Mouse (Mus musculus) c-Kit-positive CD71-positive TER-119-positive erythroid progenitor cells, embryonic 14.5 days (primary cell): Measurements from ENCODE around the gene Car10.

Experiments
- DNase-seq: peaks from one replicate; pipeline ENCODE4 v3.0.0-alpha.2; 2013; ENCODE audit warnings: low spot score

Car10 gene

GRCm38 (mm10) chr11:93097941-93098828, at the start of gene Car10:
Gene Car10, plus strand, starts transcription at chr11:93098028.
- no peak for DNase-seq

- DNase-seq, result no peak
Observed at GRCm38 (mm10) chr11:93065021-93065420, 32.8 kb upstream of the Car10 start.

DNA sequence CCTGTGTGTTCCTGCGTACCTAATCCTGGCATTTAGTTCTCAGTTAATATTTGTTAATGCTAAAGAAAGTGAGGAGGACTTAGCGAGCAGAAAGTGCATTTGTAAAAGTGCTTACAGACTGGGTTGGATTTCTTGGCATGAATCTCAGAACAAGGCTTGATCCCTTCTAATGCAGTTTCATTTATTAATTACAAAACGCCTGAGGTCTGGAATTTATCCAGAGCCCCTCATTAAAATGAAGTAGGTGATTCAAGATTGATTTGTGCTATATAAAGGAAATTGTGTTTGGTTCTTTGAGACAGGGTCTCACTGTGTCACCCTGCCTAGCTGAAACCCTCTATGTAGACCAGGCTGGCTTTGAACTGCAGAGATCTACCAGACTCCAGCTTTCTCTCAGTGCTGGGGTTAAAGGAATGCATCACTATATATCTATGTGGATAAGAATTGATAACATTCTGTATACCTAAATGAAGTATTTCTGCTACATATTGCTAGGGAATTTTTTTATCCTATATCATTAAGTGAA, 32.1 kb upstream of the Car10 start:
- DNase-seq, result no peak

DNA sequence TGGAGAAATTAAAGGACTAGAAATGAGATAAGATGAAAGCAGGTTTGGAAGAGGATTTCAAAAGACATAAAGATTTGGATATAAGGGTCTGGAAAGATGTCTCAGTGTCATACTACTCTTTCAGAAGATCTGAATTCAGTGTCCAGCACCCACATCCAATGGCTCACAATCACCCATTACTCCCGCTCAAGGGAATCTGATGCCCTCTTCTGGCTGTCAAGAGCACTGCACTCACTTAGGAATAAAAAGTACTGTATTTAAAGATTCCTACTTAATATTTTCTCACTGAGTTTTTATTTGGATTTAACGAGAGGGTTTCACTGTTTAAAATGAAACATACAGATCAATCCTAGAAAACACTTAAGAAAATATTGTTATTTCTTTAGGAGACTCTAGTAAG, 2.2 kb upstream of the Car10 start:
- DNase-seq, result no peak

DNA sequence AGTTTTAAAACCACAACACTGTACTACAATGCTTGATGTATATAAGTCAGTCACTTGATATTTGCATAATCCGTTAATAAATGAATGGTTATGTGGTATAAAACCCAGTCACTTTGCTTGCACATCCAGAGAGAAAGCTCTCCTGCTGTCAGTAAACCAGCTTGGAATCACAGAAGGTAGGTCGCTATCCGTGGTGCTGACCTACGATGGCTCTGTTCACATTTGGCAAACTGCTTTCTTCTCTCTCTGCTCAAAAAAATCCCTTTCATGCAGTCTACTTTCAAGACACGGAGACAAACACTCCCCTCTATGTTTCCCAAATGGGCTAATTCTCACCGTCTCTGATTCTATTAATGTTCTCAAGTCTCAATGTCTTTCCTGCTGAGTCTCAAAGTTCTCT, 827 bp upstream of the Car10 start:
- no peak for DNase-seq

DNA sequence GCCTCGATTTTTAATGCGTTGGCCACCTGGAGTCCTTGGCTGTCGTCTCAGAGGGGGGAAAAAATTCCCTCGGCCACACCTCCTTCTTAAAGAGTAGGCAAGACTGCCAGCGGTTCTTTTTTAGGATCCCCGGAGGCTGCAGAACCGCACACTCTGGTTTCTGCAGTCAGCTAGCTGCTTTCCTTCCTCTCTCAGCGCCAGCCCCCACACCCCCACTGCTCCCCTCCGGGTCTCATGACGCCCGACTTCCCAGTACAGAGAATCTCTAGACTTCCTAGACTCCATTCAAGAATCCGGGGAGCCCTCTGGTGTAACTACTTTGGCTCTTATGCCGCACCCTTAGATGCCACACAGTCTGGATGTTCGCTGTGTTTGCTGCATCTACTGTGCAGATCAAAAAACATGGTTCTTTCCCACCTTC, 387 bp upstream of the Car10 start:
- DNase-seq, result no peak

DNA sequence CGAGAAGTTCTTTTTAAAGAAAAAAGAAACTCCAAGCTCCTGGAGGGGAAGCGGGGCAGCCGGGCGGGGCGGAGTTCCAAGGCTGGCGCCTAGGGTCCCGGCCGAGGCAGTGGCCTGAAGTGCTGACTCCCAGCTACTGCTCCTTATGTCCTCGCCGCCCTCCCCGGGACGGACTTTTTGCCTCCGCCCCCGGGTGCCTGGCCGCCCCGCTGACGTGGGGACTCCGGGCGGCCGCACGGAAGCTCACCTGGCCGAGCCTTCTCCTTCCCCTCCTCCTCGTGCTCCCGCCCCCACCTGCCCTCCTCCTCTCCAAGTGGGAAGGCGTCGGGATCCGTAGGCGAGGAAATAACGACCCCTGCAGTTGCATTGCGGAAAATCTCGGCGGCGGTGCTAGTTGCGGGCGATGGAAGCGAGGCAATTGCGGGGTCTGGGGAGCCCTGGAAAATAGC, 1.1 kb downstream of the Car10 start:
- DNase-seq, result no peak

- DNase-seq, result no peak
Observed at GRCm38 (mm10) chr11:93099431-93100370, 1.9 kb downstream of the Car10 start.

DNA sequence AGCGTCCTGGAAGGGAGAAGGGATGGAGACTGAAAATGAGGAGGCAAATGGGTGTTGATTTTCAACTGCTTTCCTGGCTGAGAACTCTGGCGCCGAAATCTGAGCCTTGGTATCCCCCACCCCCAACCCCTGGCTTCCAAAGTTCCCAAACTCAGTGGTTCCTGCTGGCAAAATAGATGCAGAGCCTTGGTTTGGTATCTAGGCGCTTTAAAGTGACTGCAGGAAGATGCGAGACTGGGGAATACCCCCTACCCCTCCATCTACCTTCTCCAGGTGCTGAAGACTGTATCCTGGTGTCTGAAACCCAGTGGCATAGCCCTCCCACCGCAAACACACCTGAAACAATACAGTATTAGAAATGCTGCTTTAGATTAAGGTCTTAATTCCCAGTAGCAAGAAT, 2.8 kb downstream of the Car10 start:
- no peak for DNase-seq

DNA sequence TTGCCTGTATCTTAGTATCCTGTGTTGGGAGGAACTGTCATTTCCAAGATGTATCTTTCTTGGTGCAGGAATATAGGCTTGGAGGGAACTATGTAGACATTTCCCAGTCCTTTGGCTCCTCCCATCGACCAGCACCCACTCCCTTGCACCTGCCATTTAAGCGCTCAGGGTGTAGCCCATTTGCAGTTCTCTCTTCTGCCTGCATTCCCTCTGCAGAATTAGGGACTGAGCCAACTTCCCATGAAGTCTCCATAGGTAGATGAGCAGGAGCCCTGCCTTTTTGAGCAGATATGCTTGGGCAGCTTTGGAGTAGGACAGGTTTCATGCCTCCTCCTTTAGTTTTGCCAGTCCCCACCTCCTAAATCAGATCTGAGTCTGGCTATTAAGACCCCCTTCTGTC, 3.3 kb downstream of the Car10 start:
- no peak for DNase-seq

- DNase-seq, result no peak
Observed at GRCm38 (mm10) chr11:93102321-93102720, 4.5 kb downstream of the Car10 start.

- no peak for DNase-seq
Observed at GRCm38 (mm10) chr11:93103101-93103815, 5.4 kb downstream of the Car10 start.

DNA sequence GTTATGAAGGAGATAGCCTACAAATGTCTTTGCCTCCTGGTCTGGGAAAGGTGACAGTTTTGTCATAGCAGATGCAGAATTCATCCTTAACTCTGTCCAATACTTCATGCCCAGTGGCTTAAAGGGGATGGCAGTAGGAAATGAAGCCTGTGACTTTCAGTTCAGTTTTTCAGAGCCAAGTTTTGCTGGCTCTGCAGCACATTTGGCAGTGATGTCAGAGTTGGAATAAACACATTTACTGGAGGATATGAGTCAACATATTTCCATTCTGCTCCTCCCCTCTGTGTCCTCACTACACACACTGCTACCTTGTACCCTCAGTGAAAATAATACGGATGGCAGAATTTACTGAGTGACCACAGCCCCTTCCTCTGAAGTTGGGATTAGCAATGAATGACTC, 11.6 kb downstream of the Car10 start:
- no peak for DNase-seq

DNA sequence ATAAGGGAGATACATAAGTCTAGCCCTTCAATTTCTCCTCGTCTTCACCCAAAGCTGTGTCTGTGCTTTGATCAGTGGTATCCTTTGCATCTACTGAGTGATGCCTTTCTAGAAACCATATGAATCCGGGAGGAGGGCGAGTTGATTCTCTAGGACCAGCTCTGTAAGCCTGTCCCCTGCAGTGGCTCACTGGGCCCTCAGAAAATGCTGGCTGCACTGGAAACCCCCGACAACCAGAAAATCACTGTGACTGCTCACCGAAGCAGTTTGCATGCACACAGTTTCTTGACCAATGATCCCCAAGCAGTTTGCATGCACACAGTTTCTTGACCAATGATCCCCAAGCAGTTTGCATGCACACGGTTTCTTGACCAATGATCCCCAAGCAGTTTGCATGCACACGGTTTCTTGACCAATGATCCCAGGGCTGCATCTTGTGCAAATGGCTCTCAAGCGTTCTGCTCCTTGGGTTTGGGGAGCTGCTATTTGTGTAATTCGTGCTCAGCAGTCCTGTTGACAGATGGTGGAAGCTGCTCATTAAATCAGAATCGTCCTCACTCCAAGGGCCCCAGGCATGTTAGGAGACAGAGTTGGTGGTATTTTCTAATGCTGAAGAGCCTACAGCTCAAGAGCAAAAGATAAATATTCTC, 23.1 kb downstream of the Car10 start:
- DNase-seq, result no peak

GRCm38 (mm10) chr11:93123691-93124090, 25.9 kb downstream of the Car10 start:
- DNase-seq, result no peak

DNA sequence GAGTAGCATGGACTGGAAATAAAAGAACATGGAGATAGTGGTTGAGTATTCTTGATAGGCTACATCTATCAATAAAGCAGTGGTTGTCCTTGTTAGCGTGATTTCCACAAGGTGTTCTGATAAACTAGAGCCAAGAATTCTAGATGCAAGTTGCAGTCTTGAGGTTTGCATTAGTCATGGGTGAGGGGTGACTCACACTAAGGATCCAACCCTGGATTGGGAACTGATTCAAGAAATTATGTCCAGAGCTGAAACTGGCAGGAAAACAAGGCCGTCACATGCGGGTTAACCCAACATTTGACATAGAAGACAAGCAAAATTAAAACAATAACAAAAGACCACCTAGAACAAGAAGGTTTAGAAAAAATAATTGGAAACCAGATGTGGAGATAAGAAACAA, 28.6 kb downstream of the Car10 start:
- DNase-seq, result no peak

- DNase-seq, result no peak
Observed at GRCm38 (mm10) chr11:93128481-93128880, 30.7 kb downstream of the Car10 start.

- no peak for DNase-seq
Observed at GRCm38 (mm10) chr11:93137841-93138240, 40.0 kb downstream of the Car10 start.

- no peak for DNase-seq
Observed at GRCm38 (mm10) chr11:93141727-93142126, 43.9 kb downstream of the Car10 start.

DNA sequence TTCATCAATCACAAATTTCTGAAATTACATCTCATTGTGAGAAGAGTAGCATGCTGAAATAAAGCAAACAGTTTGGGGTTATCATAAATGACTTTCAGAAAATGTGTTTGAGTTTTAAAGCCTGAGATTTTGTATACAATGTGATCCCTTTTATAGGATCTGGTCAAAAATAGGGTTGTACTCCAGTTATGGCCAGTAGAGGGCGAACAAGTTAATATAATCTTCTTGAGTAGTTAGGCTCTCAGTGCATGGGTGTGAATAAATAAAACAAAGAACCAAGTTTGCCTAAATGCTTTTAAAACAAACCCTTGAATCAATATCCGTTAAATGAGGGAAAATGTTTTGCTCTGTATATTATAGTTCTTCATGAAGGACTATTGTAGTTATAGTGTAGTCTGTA, 46.7 kb downstream of the Car10 start:
- DNase-seq, result no peak

DNA sequence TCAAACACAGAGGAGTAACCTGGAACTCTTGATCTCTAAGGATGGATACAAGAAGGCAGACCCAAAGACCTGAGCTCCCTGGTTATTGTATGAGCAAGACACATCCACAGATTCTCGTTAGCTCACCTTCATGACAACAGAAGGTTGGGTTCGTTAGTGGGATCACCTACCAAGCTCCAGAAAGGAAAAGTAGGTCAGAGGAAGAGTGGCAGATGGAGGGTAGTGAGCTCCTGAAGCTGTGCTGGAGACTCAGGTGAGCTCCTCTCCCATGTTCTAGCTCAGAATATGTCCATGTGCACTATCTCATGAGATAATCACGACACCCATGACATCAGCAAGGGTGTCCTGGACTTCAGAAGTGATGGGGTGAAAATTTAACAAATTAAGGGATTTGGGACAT, 57.1 kb downstream of the Car10 start:
- DNase-seq, result no peak
